Mouse (Mus musculus) left cerebral cortex, adult 8-10 months (tissue): ENCODE measurements around the gene Txn2. TPM values are rescaled to one million over a fixed set of nuclear protein-coding genes. Genes with fewer than 3 reads are reported as not detected.
"Not testable (repeated sequence)": the region's sequence is repeated elsewhere in the genome, so short reads cannot be mapped to it uniquely, and the experiment has no call there.

ENCODE experiments used
- DNase-seq, 2 experiments: peaks; one replicate each; pipeline ENCODE4 v3.0.0; 2022; ENCODE audit warnings: low spot score in 2 of 2
- total RNA-seq, 4 experiments: library from RNA; stranded (reverse); gene quantifications; 2 replicates each; pipeline ENCODE4 v1.2.4; 2022

Gene Txn2
- total RNA-seq, 4 experiments from 2014 or later: 126 to 139 (median 131) TPM

DNA sequence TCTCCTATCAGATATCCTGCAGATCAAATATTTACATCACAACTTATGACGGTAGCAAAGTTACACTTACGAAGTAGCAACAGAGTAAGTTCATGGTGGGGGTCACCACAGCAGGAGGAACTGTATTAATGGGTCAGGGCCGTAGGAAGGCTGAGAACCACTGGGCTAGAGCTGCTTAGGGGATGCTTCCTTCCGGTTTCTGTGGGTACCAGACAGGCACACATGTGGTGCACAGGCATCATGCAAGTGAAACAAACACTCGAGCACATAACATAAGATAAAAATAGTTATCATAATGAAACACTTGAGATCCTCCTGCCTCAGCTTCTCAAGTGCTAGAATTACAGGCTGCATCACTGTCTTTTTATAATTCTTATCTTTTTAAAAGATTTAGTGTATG lies 48.1 kb downstream of the Txn2 start:
- no peak for DNase-seq

- DNase-seq: no peak
Measured at GRCm38 (mm10) chr15:77879756-77880155, 49.0 kb downstream of the Txn2 start.

- DNase-seq: no peak
Measured at GRCm38 (mm10) chr15:77877209-77877608, 51.6 kb downstream of the Txn2 start.

GRCm38 (mm10) chr15:77876716-77877115 lies 52.1 kb downstream of the Txn2 start:
- DNase-seq: no peak

- no peak for DNase-seq
Measured at GRCm38 (mm10) chr15:77875953-77876352, 52.9 kb downstream of the Txn2 start.

- no peak for DNase-seq
Measured at GRCm38 (mm10) chr15:77874807-77875206, 54.0 kb downstream of the Txn2 start.

- no peak for DNase-seq
Measured at GRCm38 (mm10) chr15:77874310-77874709, 54.5 kb downstream of the Txn2 start.

GRCm38 (mm10) chr15:77873564-77873963 lies 55.2 kb downstream of the Txn2 start:
- DNase-seq: no peak

DNA sequence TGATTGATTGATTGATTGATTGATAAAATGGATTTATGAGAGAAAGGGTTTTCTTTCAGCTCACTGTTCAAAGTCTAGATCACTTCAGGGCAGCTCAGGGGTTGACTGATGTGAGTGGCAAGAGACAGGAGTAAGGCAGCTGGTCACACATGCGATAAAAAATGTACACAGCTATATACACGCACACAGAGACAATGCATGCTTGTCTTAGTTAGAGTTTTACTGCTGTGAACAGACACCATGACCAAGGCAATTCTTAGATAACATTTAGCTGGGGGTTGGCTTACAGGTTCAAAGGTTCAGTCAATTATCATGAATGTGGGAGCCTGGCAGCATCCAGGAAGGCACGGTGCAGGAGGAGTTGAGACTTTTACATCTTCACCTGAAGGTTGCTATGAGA lies 55.8 kb downstream of the Txn2 start:
- no peak for DNase-seq

GRCm38 (mm10) chr15:77868340-77868739 lies 60.5 kb downstream of the Txn2 start:
- no peak for DNase-seq

GRCm38 (mm10) chr15:77867231-77867968 lies 61.4 kb downstream of the Txn2 start:
- not testable (repeated sequence) for DNase-seq

DNA sequence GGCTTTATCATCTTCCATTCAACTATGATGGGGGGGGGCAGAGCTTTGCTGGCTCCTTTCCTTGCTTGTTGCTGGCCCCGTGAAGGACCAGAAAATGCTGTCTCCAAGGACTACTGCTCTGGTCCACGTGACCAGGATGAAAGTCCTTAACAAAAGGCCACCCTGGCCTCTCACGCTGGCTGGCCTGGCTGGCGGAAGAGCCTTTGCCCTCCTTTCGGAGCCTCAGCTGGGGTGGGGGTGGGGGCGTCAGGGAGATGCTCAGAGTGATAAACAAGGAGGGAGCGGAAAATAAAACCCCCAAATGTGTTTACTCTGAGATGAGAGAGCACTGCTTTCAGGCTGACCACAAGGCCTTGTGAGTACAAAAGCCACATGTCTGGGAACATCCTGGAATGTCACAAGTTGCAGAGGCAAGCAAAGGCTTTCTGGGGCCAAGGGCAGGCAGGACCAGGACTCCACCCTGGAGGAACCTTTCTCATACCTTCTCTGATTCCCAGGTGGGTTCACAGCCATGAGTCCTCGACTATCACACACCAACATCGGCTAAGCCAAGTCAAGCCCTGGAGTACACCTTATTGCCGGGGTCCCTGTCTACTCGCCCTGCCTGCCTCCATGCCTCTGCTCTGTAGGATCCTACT lies 62.1 kb downstream of the Txn2 start:
- no peak for DNase-seq

Other genes starting within 250 kb of the Txn2 start
- not detected for gene Apol7e, start 230.1 kb downstream of the Txn2 start, total RNA-seq
- gene Apol9b, start 200.0 kb downstream of the Txn2 start, total RNA-seq: not detected
- gene Apol8, start 172.0 kb downstream of the Txn2 start, total RNA-seq: 1 to 10 TPM; 6.6 to 8.0 (median 7.3) TPM
- gene Myh9, start 86.8 kb downstream of the Txn2 start, total RNA-seq: 10 to 100 TPM; 65.9 to 77.7 (median 71.1) TPM
- gene Foxred2, start 27.7 kb upstream of the Txn2 start, total RNA-seq: 10 to 100 TPM; 12.1 to 15.8 (median 14.5) TPM
- gene Eif3d, start 41.8 kb upstream of the Txn2 start, total RNA-seq: 100 to 1,000 TPM in 2 of 4 experiments, 10 to 100 TPM in 2; 87.5 to 106 (median 98.6) TPM
- gene Cacng2, start 191.0 kb upstream of the Txn2 start, total RNA-seq: 10 to 100 TPM; 45.3 to 47.1 (median 46.5) TPM
- gene Ift27, start 245.1 kb upstream of the Txn2 start, total RNA-seq: 10 to 100 TPM; 30.6 to 34.2 (median 31.9) TPM